Mouse (Mus musculus) stomach, embryonic 14.5 days (tissue): ENCODE measurements around the gene Lgi1. TPM values are rescaled to one million over a fixed set of nuclear protein-coding genes. Genes with fewer than 3 reads are reported as not detected.

Experiments
- ATAC-seq: fragments of 200-750 bp; cut with Nextera tagmentation; 2 replicates; pipeline ENCODE4 v1.8.0; 2017; ENCODE audit warnings: low read depth, moderate TSS enrichment; ENCODE audit not compliant: insufficient number of reproducible peaks, insufficient read depth, low FRiP score
- H3K27ac ChIP-seq: fragments of 300-500 bp; sonication (generic); 2 replicates; pipeline ENCODE4 v1.5.1; 2014; ENCODE audit warnings: mild to moderate bottlenecking, low read length, moderate library complexity, mixed read lengths
- H3K27me3 ChIP-seq: fragments of 300-500 bp; sonication (generic); 2 replicates; pipeline ENCODE4 v1.6.1; 2014; ENCODE audit warnings: low read length, control low read depth, mixed read lengths; ENCODE audit not compliant: control insufficient read depth, insufficient read depth
- H3K36me3 ChIP-seq: fragments of 300-500 bp; sonication (generic); 2 replicates; pipeline ENCODE4 v1.6.1; 2014; ENCODE audit warnings: mild to moderate bottlenecking, control low read depth, low read length, moderate library complexity, mixed read lengths; ENCODE audit not compliant: control insufficient read depth, insufficient read depth
- H3K4me1 ChIP-seq: fragments of 300-500 bp; sonication (generic); 2 replicates; pipeline ENCODE4 v1.6.1; 2014; ENCODE audit warnings: low read length, control low read depth, mixed read lengths; ENCODE audit not compliant: control insufficient read depth, insufficient read depth
- H3K4me2 ChIP-seq: fragments of 300-500 bp; sonication (generic); replicated peaks from 2 replicates; pipeline ENCODE4 v1.6.1; 2014; ENCODE audit warnings: low read depth, low read length, control low read depth
- H3K4me3 ChIP-seq: fragments of 300-500 bp; sonication (generic); 2 replicates; pipeline ENCODE4 v1.5.1; 2014; ENCODE audit warnings: low read depth, low read length, control low read depth
- H3K9ac ChIP-seq: fragments of 300-500 bp; sonication (generic); replicated peaks from 2 replicates; pipeline ENCODE4 v1.6.1; 2014; ENCODE audit warnings: low read depth, mild to moderate bottlenecking, control low read depth, low read length, moderate library complexity, mixed read lengths
- H3K9me3 ChIP-seq: fragments of 300-500 bp; sonication (generic); 2 replicates; pipeline ENCODE4 v1.6.1; 2016; ENCODE audit warnings: low read depth, low read length, control low read depth; ENCODE audit not compliant: control insufficient read depth
- WGBS: fragments of 180-500 bp; shearing (Covaris S2); extraction: QIAGEN DNeasy Blood & Tissue Kit; methylation state at CpG from one replicate; pipeline ENCODE4 v1.1.7; 2014; 5-methylcytosine and 5-hydroxymethylcytosine counted together
- polyA plus RNA-seq: library from polyadenylated mRNA; unstranded; fragments of >200 nt; fragmentation: Nextera tagmentation; extraction: Ambion mirVana; gene quantifications from 2 replicates; pipeline ENCODE4 v1.2.1, GENCODE M21; 2014

Gene Lgi1
- polyA plus RNA-seq, 1 experiment from 2014 or later: 1.1 TPM

GRCm38 (mm10) chr19:38325029-38325398, 60.7 kb downstream of the Lgi1 start:
- H3K4me3 ChIP-seq: no peak overlapping the region
- no peaks in the 10 kb centered on the region for H3K36me3 ChIP-seq
- 70% methylated on average over 4 of the region's 4 CpGs for WGBS
- ATAC-seq: no peak
- H3K27ac ChIP-seq: no peak overlapping the region
- H3K9ac ChIP-seq: no peak overlapping the region
- H3K4me1 ChIP-seq: no peaks in the 10 kb centered on the region
- no peak overlapping the region for H3K4me2 ChIP-seq
- H3K9me3 ChIP-seq: no peaks in the 10 kb centered on the region
- H3K27me3 ChIP-seq: no peaks in the 10 kb centered on the region

GRCm38 (mm10) chr19:38325854-38326253, 61.5 kb downstream of the Lgi1 start:
- Histone ChIP-seq H3K27ac (no peak overlapping the region), H3K27me3 (no peaks in the 10 kb centered on the region), H3K9ac (no peak overlapping the region), H3K36me3 (no peaks in the 10 kb centered on the region), H3K4me3 (no peak overlapping the region), H3K4me2 (no peak overlapping the region), H3K4me1 (no peaks in the 10 kb centered on the region), H3K9me3 (no peaks in the 10 kb centered on the region)
- no peak for ATAC-seq
- 81% methylated on average over 7 of the region's 7 CpGs for WGBS

- Histone ChIP-seq H3K9me3 (no peaks in the 10 kb centered on the region), H3K27ac (no peak overlapping the region), H3K4me1 (no peaks in the 10 kb centered on the region), H3K4me2 (no peak overlapping the region), H3K4me3 (no peak overlapping the region), H3K36me3 (no peaks in the 10 kb centered on the region), H3K27me3 (no peaks in the 10 kb centered on the region), H3K9ac (no peak overlapping the region)
- WGBS: 67% methylated on average over 4 of the region's 4 CpGs
- ATAC-seq: no peak
Measured at GRCm38 (mm10) chr19:38327002-38327401, 62.7 kb downstream of the Lgi1 start.

- Histone ChIP-seq H3K4me3 (no peak overlapping the region), H3K27ac (no peak overlapping the region), H3K9me3 (no peaks in the 10 kb centered on the region), H3K4me1 (no peaks in the 10 kb centered on the region), H3K9ac (no peak overlapping the region), H3K36me3 (no peaks in the 10 kb centered on the region), H3K27me3 (no peaks in the 10 kb centered on the region), H3K4me2 (no peak overlapping the region)
- no peak for ATAC-seq
- 88% methylated on average over 7 of the region's 7 CpGs for WGBS
Measured at GRCm38 (mm10) chr19:38328010-38328409, 63.7 kb downstream of the Lgi1 start.

- Histone ChIP-seq H3K36me3 (no peaks in the 10 kb centered on the region), H3K9me3 (no peaks in the 10 kb centered on the region), H3K9ac (no peak overlapping the region), H3K27ac (no peak overlapping the region), H3K4me3 (no peak overlapping the region), H3K4me2 (no peak overlapping the region), H3K27me3 (no peaks in the 10 kb centered on the region), H3K4me1 (no peaks in the 10 kb centered on the region)
- ATAC-seq: no peak
- 86% methylated on average over 5 of the region's 5 CpGs for WGBS
Measured at GRCm38 (mm10) chr19:38329257-38329656, 64.9 kb downstream of the Lgi1 start.

- Histone ChIP-seq H3K27me3 (no peaks in the 10 kb centered on the region), H3K9ac (no peak overlapping the region), H3K4me2 (no peak overlapping the region), H3K27ac (no peak overlapping the region), H3K4me1 (no peaks in the 10 kb centered on the region), H3K4me3 (no peak overlapping the region), H3K36me3 (no peaks in the 10 kb centered on the region), H3K9me3 (no peaks in the 10 kb centered on the region)
- 32% methylated on average over 1 of the region's 1 CpGs for WGBS
- ATAC-seq: no peak
Measured at GRCm38 (mm10) chr19:38331072-38331471, 66.7 kb downstream of the Lgi1 start.

- no peak overlapping the region for H3K27ac ChIP-seq
- H3K36me3 ChIP-seq: no peaks in the 10 kb centered on the region
- no peaks in the 10 kb centered on the region for H3K4me1 ChIP-seq
- ATAC-seq: no peak
- no peak overlapping the region for H3K9ac ChIP-seq
- 57% methylated on average over 2 of the region's 2 CpGs for WGBS
- no peak overlapping the region for H3K4me3 ChIP-seq
- no peak overlapping the region for H3K4me2 ChIP-seq
- no peaks in the 10 kb centered on the region for H3K27me3 ChIP-seq
- H3K9me3 ChIP-seq: no peaks in the 10 kb centered on the region
Measured at GRCm38 (mm10) chr19:38332245-38332644, 67.9 kb downstream of the Lgi1 start.

GRCm38 (mm10) chr19:38332820-38333219, 68.5 kb downstream of the Lgi1 start:
- Histone ChIP-seq H3K27me3 (no peaks in the 10 kb centered on the region), H3K27ac (no peak overlapping the region), H3K36me3 (no peaks in the 10 kb centered on the region), H3K9ac (no peak overlapping the region), H3K9me3 (no peaks in the 10 kb centered on the region), H3K4me1 (no peaks in the 10 kb centered on the region), H3K4me3 (no peak overlapping the region), H3K4me2 (no peak overlapping the region)
- WGBS: 72% methylated on average over 3 of the region's 3 CpGs
- ATAC-seq: no peak

GRCm38 (mm10) chr19:38336553-38336952, 72.2 kb downstream of the Lgi1 start:
- Histone ChIP-seq H3K4me1 (no peaks in the 10 kb centered on the region), H3K9ac (no peak overlapping the region), H3K27me3 (no peaks in the 10 kb centered on the region), H3K9me3 (no peaks in the 10 kb centered on the region), H3K36me3 (no peaks in the 10 kb centered on the region), H3K4me2 (no peak overlapping the region), H3K27ac (no peak overlapping the region), H3K4me3 (no peak overlapping the region)
- WGBS: 81% methylated on average over 3 of the region's 3 CpGs
- ATAC-seq: no peak
